Mouse (Mus musculus): ENCODE data around the gene Sprr2b. TPM values are rescaled to one million over a fixed set of nuclear protein-coding genes. Genes with fewer than 3 reads are reported as not detected.

Sprr2b gene
- polyA plus RNA-seq, 1 experiment from 2014 or later: not detected

Other genes with a start within 250 kb of the Sprr2b start
- gene Lor, start 233.5 kb upstream of the Sprr2b start, polyA plus RNA-seq (2018): not detected in 3 replicates
- not detected in 3 replicates for gene Prr9, start 192.7 kb upstream of the Sprr2b start, polyA plus RNA-seq (2018)
- gene Lelp1, start 173.9 kb upstream of the Sprr2b start, polyA plus RNA-seq (2018): not detected in 3 replicates
- gene Sprr2a1, start 100.8 kb upstream of the Sprr2b start, polyA plus RNA-seq (2018): not detected in 3 replicates
- not detected in 3 replicates for gene Sprr2a2, start 100.7 kb upstream of the Sprr2b start, polyA plus RNA-seq (2018)
- not detected in 3 replicates for gene Sprr2a3, start 31.2 kb upstream of the Sprr2b start, polyA plus RNA-seq (2018)
- not detected in 3 replicates for gene Sprr2d, start 22.5 kb downstream of the Sprr2b start, polyA plus RNA-seq (2018)
- not detected in 3 replicates for gene Sprr2e, start 35.5 kb downstream of the Sprr2b start, polyA plus RNA-seq (2018)
- gene Sprr2f, start 48.6 kb downstream of the Sprr2b start, polyA plus RNA-seq (2018): not detected in 3 replicates
- gene Sprr2h, start 69.1 kb downstream of the Sprr2b start, polyA plus RNA-seq (2018): not detected in 3 replicates
- gene Sprr2i, start 91.4 kb downstream of the Sprr2b start, polyA plus RNA-seq (2018): not detected in 3 replicates
- gene Sprr2j-ps, start 101.5 kb downstream of the Sprr2b start, polyA plus RNA-seq (2018): not detected in 3 replicates
- gene Gm9774, start 112.8 kb downstream of the Sprr2b start, polyA plus RNA-seq (2018): 0.59 to 4.8 TPM (median 3.2 TPM) in 3 replicates
- not detected in 3 replicates for gene Sprr2k, start 116.0 kb downstream of the Sprr2b start, polyA plus RNA-seq (2018)
- gene Sprr1b, start 122.2 kb downstream of the Sprr2b start, polyA plus RNA-seq (2018): not detected in 3 replicates
- not detected in 3 replicates for gene Sprr3, start 142.1 kb downstream of the Sprr2b start, polyA plus RNA-seq (2018)
- gene Sprr1a, start 169.3 kb downstream of the Sprr2b start, polyA plus RNA-seq (2018): not detected in 3 replicates
- not detected in 3 replicates for gene Sprr4, start 183.9 kb downstream of the Sprr2b start, polyA plus RNA-seq (2018)
- not detected in 3 replicates for gene 2310046K23Rik, start 217.9 kb downstream of the Sprr2b start, polyA plus RNA-seq (2018)

Data from macrophage (primary cell).